8 mouse cellular contexts compared by ENCODE assay signal in genomic region chr17:78834856-78835835, GRCm38 (mm10). TPM values are rescaled to one million over a fixed set of nuclear protein-coding genes. Genes with fewer than 3 reads are reported as not detected.
A peak's percentile ranks its signal among the peaks of the same experiment; 100 is the strongest.
DNase-seq lines count a peak whose midpoint lies in the region; ATAC-seq and TF ChIP-seq lines count a peak whose summit lies in the region.

Heatr5b (minus strand) TSS chr17:78835364.
Gpatch11 (plus strand) TSS chr17:78835567.

- H3K9me3 ChIP-seq in megakaryocyte, embryonic 14.5 days = no peaks in the 10 kb centered on the region

- H3K4me3 ChIP-seq in cortical plate, adult 2 months (ENCODE audit: insufficient read depth, low read length) = peak within 1 kb of the TSS; percentile 73
- H3K4me3 ChIP-seq in megakaryocyte, embryonic 14.5 days (replicated peaks) = peak within 1 kb of the TSS; percentile 98

- peak; percentile 94 to 97 for DNase-seq in gastrocnemius, adult 8-10 months (ENCODE audit: low spot score in 2 of 2)
- DNase-seq in hindlimb bud, embryonic 11.5 days (ENCODE audit: extremely low spot score, low read depth, low spot score) = peak; percentile 91
- DNase-seq in left cerebral cortex, adult 8-10 months (ENCODE audit: low spot score in 2 of 2) = peak; percentile 91 to 96
- peak; percentile 98 to 99 for DNase-seq in right cerebral cortex, postnatal 10 days (ENCODE audit: low spot score in 2 of 2)
- DNase-seq in urinary bladder, postnatal 25 days (ENCODE audit: low spot score) = peak; percentile 99

- peak; percentile 76 for TF ChIP-seq POLR2A in cortical plate, adult 2 months (IDR thresholded peaks at IDR 0.05; ENCODE audit: extremely low read depth, insufficient read depth, low read length)

- ATAC-seq in activated CD4-positive, CD25-positive, alpha-beta regulatory T cell, adult 4 months = peak; percentile 88

- TF ChIP-seq CTCF in cortical plate, adult 2 months (IDR thresholded peaks at IDR 0.05; ENCODE audit: extremely low read depth, insufficient read depth, low read length) = no peak

- H3K27me3 ChIP-seq in megakaryocyte, embryonic 14.5 days (replicated peaks) = no peaks in the 10 kb centered on the region

- peaks cover 62% of the 10 kb centered on the region for H3K36me3 ChIP-seq in megakaryocyte, embryonic 14.5 days (replicated peaks; ENCODE audit: low read length)

- no peaks in the 10 kb centered on the region for H3K4me1 ChIP-seq in cortical plate, adult 2 months (ENCODE audit: control insufficient read depth, insufficient read depth, low read length)
- H3K4me1 ChIP-seq in megakaryocyte, embryonic 14.5 days = peaks cover 19% of the 10 kb centered on the region; the same call in 1 of the 2 replicates

- H3K27ac ChIP-seq in cortical plate, adult 2 months (ENCODE audit: insufficient read depth, low read length) = no peak within 1 kb of the TSS

RNA-seq across cellular contexts. Expression of gene Heatr5b, which starts in this region (rescaled TPM):
- 1 to 10 TPM; 8.7 to 10.0 TPM for polyA plus RNA-seq in activated CD4-positive, CD25-positive, alpha-beta regulatory T cell, adult 4 months (2017; shearing (Covaris generic))
- 28.1 and 30.5 TPM in 2 replicates for polyA plus RNA-seq in cortical plate, adult 2 months (2012; rRNA removed)
- 1 to 10 TPM; 6.4 to 9.1 (median 8.1) TPM for total RNA-seq in gastrocnemius, adult 8-10 months (2022)
- 10 to 100 TPM; 47.8 to 56.1 (median 53.1) TPM for total RNA-seq in left cerebral cortex, adult 8-10 months (2022)
- polyA plus RNA-seq in megakaryocyte, embryonic 14.5 days (2012; ENCODE audit: insufficient read depth, low replicate concordance) = 0.78 and 2.2 TPM in 2 replicates

RNA-seq across cellular contexts. Expression of gene Gpatch11, which starts in this region (rescaled TPM):
- 100 to 1,000 TPM in 1 of 2 experiments, 10 to 100 TPM in 1; 77.1 to 109 TPM for polyA plus RNA-seq in activated CD4-positive, CD25-positive, alpha-beta regulatory T cell, adult 4 months (2017; shearing (Covaris generic))
- 26.6 and 27.1 TPM in 2 replicates for polyA plus RNA-seq in cortical plate, adult 2 months (2012; rRNA removed)
- total RNA-seq in gastrocnemius, adult 8-10 months (2022) = 10 to 100 TPM; 15.9 to 27.9 (median 23.1) TPM
- 10 to 100 TPM; 30.0 to 41.6 (median 38.7) TPM for total RNA-seq in left cerebral cortex, adult 8-10 months (2022)
- 1.1 and 4.7 TPM in 2 replicates for polyA plus RNA-seq in megakaryocyte, embryonic 14.5 days (2012; ENCODE audit: insufficient read depth, low replicate concordance)

Comparison
In these comparisons a context has a peak if more than half of its experiments do, and no peak if none do; other contexts are left out.
1. RNA of gene Heatr5b (total RNA-seq): 47.8 to 56.1 TPM in left cerebral cortex, adult 8-10 months; 6.4 to 9.1 TPM in gastrocnemius, adult 8-10 months; every median in the first group is over 4 times any median in the second.
2. Peak in every context shown above with its lines, with median percentiles within 50 percentile points of each other: DNase-seq.